Mouse (Mus musculus) embryonic facial prominence, embryonic 12.5 days (tissue): ENCODE results near the gene Olfr1299. TPM values are rescaled to one million over a fixed set of nuclear protein-coding genes. Genes with fewer than 3 reads are reported as not detected.

Source experiments
- ATAC-seq: fragments of 200-750 bp; cut with Nextera tagmentation; 2 replicates; pipeline ENCODE4 v1.8.0; 2017; ENCODE audit not compliant: insufficient number of reproducible peaks, insufficient read depth, low FRiP score, low TSS enrichment
- H3K27ac ChIP-seq: fragments of 300-500 bp; sonication (generic); 2 replicates; pipeline ENCODE4 v1.5.1; 2016; ENCODE audit warnings: mild to moderate bottlenecking
- H3K27me3 ChIP-seq: fragments of 300-500 bp; sonication (generic); 2 replicates; pipeline ENCODE4 v1.6.1; 2016; ENCODE audit warnings: mild to moderate bottlenecking, moderate library complexity
- H3K36me3 ChIP-seq: fragments of 300-500 bp; sonication (generic); 2 replicates; pipeline ENCODE4 v1.6.1; 2016; ENCODE audit warnings: mild to moderate bottlenecking
- H3K4me1 ChIP-seq: fragments of 300-500 bp; sonication (generic); 2 replicates; pipeline ENCODE4 v1.6.1; 2016
- H3K4me2 ChIP-seq: fragments of 300-500 bp; sonication (generic); replicated peaks from 2 replicates; pipeline ENCODE4 v1.6.1; 2016; ENCODE audit warnings: mild to moderate bottlenecking, moderate library complexity
- H3K4me3 ChIP-seq: fragments of 300-500 bp; sonication (generic); 2 replicates; pipeline ENCODE4 v1.5.1; 2016; ENCODE audit warnings: mild to moderate bottlenecking
- H3K9ac ChIP-seq: fragments of 300-500 bp; sonication (generic); 2 replicates; pipeline ENCODE4 v1.6.1; 2016; ENCODE audit warnings: mild to moderate bottlenecking, moderate library complexity
- H3K9me3 ChIP-seq: fragments of 300-500 bp; sonication (generic); 2 replicates; pipeline ENCODE4 v1.6.1; 2016; ENCODE audit warnings: mild to moderate bottlenecking, moderate library complexity
- WGBS: fragments of 180-500 bp; shearing (Covaris S2); methylation state at CpG from one replicate; pipeline ENCODE4 v1.1.7; 2016; 5-methylcytosine and 5-hydroxymethylcytosine counted together
- polyA plus RNA-seq: library from polyadenylated mRNA; unstranded; fragments of >200 nt; fragmentation: Nextera tagmentation; extraction: Ambion mirVana; gene quantifications from 2 replicates; pipeline ENCODE4 v1.2.1, GENCODE M21; 2016

Gene Olfr1299
- not detected in 2 replicates for polyA plus RNA-seq

DNA sequence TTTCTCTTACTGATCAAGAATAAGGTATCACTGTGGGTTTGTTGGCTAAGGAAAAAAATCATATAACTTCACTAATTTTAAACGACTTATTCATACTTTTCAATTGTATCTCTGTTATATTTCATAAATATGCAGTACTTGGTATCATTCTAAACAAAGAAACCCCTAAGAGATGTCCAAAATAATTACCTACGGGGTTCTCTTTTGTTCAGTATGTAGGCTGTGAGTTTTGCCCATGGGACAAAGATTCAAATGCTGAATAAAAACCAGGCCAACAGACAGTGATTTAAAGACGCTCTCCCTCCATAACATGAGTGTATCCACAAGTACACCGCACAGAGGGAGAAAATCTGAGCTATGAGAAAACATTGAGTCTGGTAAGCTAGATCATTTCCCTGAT is at the start of gene Olfr1299:
Olfr1299 (plus strand) TSS at position 301 of the 400 bp plus-strand sequence.
- no peak within 1 kb of the TSS for H3K4me3 ChIP-seq
- no peaks in the 10 kb centered on the region for H3K27me3 ChIP-seq
- no peak within 1 kb of the TSS for H3K9ac ChIP-seq
- H3K9me3 ChIP-seq, result no peaks in the 10 kb centered on the region
- no peak within 1 kb of the TSS for H3K27ac ChIP-seq
- 80% methylated on average over 4 of the region's 4 CpGs for WGBS
- H3K4me2 ChIP-seq, result no peak within 1 kb of the TSS
- H3K4me1 ChIP-seq, result no peaks in the 10 kb centered on the region
- no peak for ATAC-seq
- H3K36me3 ChIP-seq, result no peaks in the 10 kb centered on the region

DNA sequence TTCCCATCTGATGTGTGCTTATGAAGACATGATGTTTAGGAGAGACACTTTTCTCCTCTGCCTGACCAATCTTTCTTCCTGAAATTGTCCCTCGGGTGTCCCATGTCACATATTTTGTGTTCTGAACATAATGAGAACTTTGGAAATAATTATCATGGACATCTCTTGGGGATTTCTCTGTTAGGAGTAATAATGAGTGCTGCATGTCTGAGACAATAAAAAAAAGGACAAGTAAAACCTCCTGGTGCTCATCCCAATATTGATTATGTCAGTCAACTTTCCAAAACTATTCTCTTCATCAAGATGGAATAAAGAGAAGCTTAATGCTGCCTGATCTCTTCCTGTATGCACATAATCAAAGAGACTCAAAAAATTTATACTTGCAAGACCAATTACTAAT is 34.8 kb upstream of the Olfr1299 start, which contains the start of gene Olfr1297:
Olfr1297 (minus strand) TSS at position 101 of the 400 bp plus-strand sequence.
- ATAC-seq, result no peak
- Histone ChIP-seq H3K9ac (no peak within 1 kb of the TSS), H3K4me1 (no peaks in the 10 kb centered on the region), H3K27ac (no peak within 1 kb of the TSS), H3K36me3 (no peaks in the 10 kb centered on the region), H3K4me2 (no peak within 1 kb of the TSS), H3K9me3 (no peaks in the 10 kb centered on the region), H3K27me3 (no peaks in the 10 kb centered on the region), H3K4me3 (no peak within 1 kb of the TSS)
- WGBS, result 78% methylated on average over 1 of the region's 1 CpGs

DNA sequence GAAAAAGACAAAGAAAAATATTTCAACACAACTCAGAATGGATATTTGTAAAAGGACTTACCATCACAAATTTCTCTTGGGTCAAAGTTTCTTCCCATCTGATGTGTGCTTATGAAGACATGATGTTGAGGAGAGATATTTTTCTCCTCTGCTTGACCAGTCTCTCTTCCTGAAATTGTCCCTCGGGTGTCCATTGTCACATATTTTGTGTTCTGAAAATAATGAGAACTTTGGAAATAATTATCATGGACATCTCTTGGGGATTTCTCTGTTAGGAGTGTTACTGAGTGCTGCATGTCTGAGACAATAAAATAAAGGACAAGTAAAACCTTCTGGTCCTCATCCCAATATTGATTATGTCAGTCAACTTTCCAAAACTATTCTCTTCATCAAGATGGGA is 12.1 kb upstream of the Olfr1299 start, which contains the start of gene Olfr1298:
Olfr1298 (minus strand) TSS at position 101 of the 400 bp plus-strand sequence.
- ATAC-seq, result no peak
- Histone ChIP-seq H3K4me2 (no peak within 1 kb of the TSS), H3K36me3 (no peaks in the 10 kb centered on the region), H3K27me3 (no peaks in the 10 kb centered on the region), H3K4me1 (no peaks in the 10 kb centered on the region), H3K27ac (no peak within 1 kb of the TSS), H3K9me3 (no peaks in the 10 kb centered on the region), H3K4me3 (no peak within 1 kb of the TSS), H3K9ac (no peak within 1 kb of the TSS)
- WGBS, result 81% methylated on average over 1 of the region's 1 CpGs

Other genes with a start within 250 kb of the Olfr1299 start
- not detected in 2 replicates for gene Olfr1286, start 238.3 kb upstream of the Olfr1299 start, polyA plus RNA-seq
- not detected in 2 replicates for gene Olfr1287, start 212.3 kb upstream of the Olfr1299 start, polyA plus RNA-seq
- not detected in 2 replicates for gene Olfr1288, start 187.3 kb upstream of the Olfr1299 start, polyA plus RNA-seq
- not detected in 2 replicates for gene Olfr1289, start 180.6 kb upstream of the Olfr1299 start, polyA plus RNA-seq
- gene Olfr1290, start 167.6 kb upstream of the Olfr1299 start, polyA plus RNA-seq, result not detected in 2 replicates
- not detected in 2 replicates for gene Olfr1291-ps1, start 164.2 kb upstream of the Olfr1299 start, polyA plus RNA-seq
- not detected in 2 replicates for gene Olfr1293-ps, start 136.2 kb upstream of the Olfr1299 start, polyA plus RNA-seq
- gene Olfr1294, start 121.1 kb upstream of the Olfr1299 start, polyA plus RNA-seq, result not detected in 2 replicates
- gene Olfr1295, start 91.7 kb upstream of the Olfr1299 start, polyA plus RNA-seq, result not detected in 2 replicates
- not detected in 2 replicates for gene Olfr1297, start 34.9 kb upstream of the Olfr1299 start, polyA plus RNA-seq
- not detected in 2 replicates for gene Olfr1298, start 12.2 kb upstream of the Olfr1299 start, polyA plus RNA-seq
- not detected in 2 replicates for gene Olfr1301, start 89.6 kb downstream of the Olfr1299 start, polyA plus RNA-seq
- not detected in 2 replicates for gene Olfr1302, start 116.0 kb downstream of the Olfr1299 start, polyA plus RNA-seq
- not detected in 2 replicates for gene Olfr1303, start 158.9 kb downstream of the Olfr1299 start, polyA plus RNA-seq
- not detected in 2 replicates for gene Olfr1305, start 215.7 kb downstream of the Olfr1299 start, polyA plus RNA-seq